In genomic region chr2:33402236-33402635, GRCm38 (mm10) we compare ENCODE assay signal across 8 mouse cellular contexts. TPM values are rescaled to one million over a fixed set of nuclear protein-coding genes. Genes with fewer than 3 reads are reported as not detected.
DNase-seq lines count a peak whose midpoint lies in the region; ATAC-seq and TF ChIP-seq lines count a peak whose summit lies in the region.

No protein-coding gene starts in this region.

- TF ChIP-seq POLR2A in kidney, adult 2 months (IDR thresholded peaks at IDR 0.05; ENCODE audit: low read depth, low read length) = no peak
- TF ChIP-seq POLR2A in liver, adult 2 months (IDR thresholded peaks at IDR 0.05; ENCODE audit: extremely low read depth, insufficient read depth, low read length) = no peak

- TF ChIP-seq CTCF in kidney, adult 2 months (conservative IDR thresholded peaks at IDR 0.05; ENCODE audit: insufficient read depth, insufficient read length, low read depth, low read length) = peak; percentile 80
- TF ChIP-seq CTCF in liver, adult 2 months (IDR thresholded peaks at IDR 0.05; ENCODE audit: low read depth, low read length) = peak; percentile 88

- H3K4me1 ChIP-seq in neural tube, embryonic 15.5 days = peaks cover 11% of the 10 kb centered on the region
- no peaks in the 10 kb centered on the region for H3K4me1 ChIP-seq in kidney, adult 2 months (ENCODE audit: control insufficient read depth, insufficient read depth, low read length)
- H3K4me1 ChIP-seq in liver, adult 2 months (ENCODE audit: control insufficient read depth, insufficient read depth, low read length) = no peaks in the 10 kb centered on the region; the same call in none of the 2 replicates

- no peaks in the 10 kb centered on the region for H3K9me3 ChIP-seq in neural tube, embryonic 15.5 days (replicated peaks)

- 32% methylated on average over 7 of the region's 7 CpGs for WGBS in neural tube, embryonic 15.5 days
- 23% methylated on average over 7 of the region's 7 CpGs for WGBS in kidney, adult 2 months
- WGBS in liver, adult 2 months = 21% methylated on average over 7 of the region's 7 CpGs

- no peak overlapping the region for H3K4me3 ChIP-seq in neural tube, embryonic 15.5 days (replicated peaks)
- H3K4me3 ChIP-seq in kidney, adult 2 months (ENCODE audit: insufficient read depth, low read depth, low read length) = no peak overlapping the region
- no peak overlapping the region for H3K4me3 ChIP-seq in liver, adult 2 months (ENCODE audit: insufficient read depth, low read depth, low read length)

- H3K36me3 ChIP-seq in neural tube, embryonic 15.5 days = no peaks in the 10 kb centered on the region
- no peaks in the 10 kb centered on the region for H3K36me3 ChIP-seq in kidney, adult 2 months (ENCODE audit: control insufficient read depth, insufficient read depth, low read length)
- no peaks in the 10 kb centered on the region for H3K36me3 ChIP-seq in liver, adult 2 months (ENCODE audit: control insufficient read depth, insufficient read depth, low read length)

- DNase-seq in neural tube, embryonic 10.5 days (ENCODE audit: extremely low spot score, low spot score) = peak; percentile 52
- peak; percentile 24 for DNase-seq in brain, embryonic 18.5 days (ENCODE audit: low read depth, low spot score)
- DNase-seq in forelimb bud, embryonic 11.5 days (ENCODE audit: low read depth, low spot score) = peak; percentile 51
- DNase-seq in kidney, adult 2 months = peak; percentile 63
- peak; percentile 46 for DNase-seq in liver, adult 2 months (ENCODE audit: extremely low read depth, low read depth, low spot score)
- peak; percentile 40 for DNase-seq in retina, adult 2 months (ENCODE audit: low read depth, low spot score)
- peak; percentile 59 for DNase-seq in urinary bladder, postnatal 25 days (ENCODE audit: low spot score)

- H3K79me2 ChIP-seq in liver, adult 2 months (ENCODE audit: control insufficient read depth, insufficient read depth, low read length) = no peaks in the 10 kb centered on the region

- no peak overlapping the region for H3K9ac ChIP-seq in neural tube, embryonic 15.5 days (replicated peaks)
- H3K9ac ChIP-seq in liver, adult 2 months (ENCODE audit: low read depth, low read length) = no peak overlapping the region

- H3K27me3 ChIP-seq in neural tube, embryonic 15.5 days (replicated peaks) = no peaks in the 10 kb centered on the region
- H3K27me3 ChIP-seq in kidney, adult 2 months (replicated peaks; ENCODE audit: control insufficient read depth, insufficient read depth, low read length) = no peaks in the 10 kb centered on the region
- H3K27me3 ChIP-seq in liver, adult 2 months (ENCODE audit: control insufficient read depth, insufficient read depth, low read length) = no peaks in the 10 kb centered on the region

- no peak for ATAC-seq in neural tube, embryonic 15.5 days (ENCODE audit: low FRiP score)

- H3K27ac ChIP-seq in neural tube, embryonic 15.5 days (replicated peaks) = no peak overlapping the region
- no peak overlapping the region for H3K27ac ChIP-seq in kidney, adult 2 months (ENCODE audit: insufficient read depth, low read depth, low read length)
- H3K27ac ChIP-seq in liver, adult 2 months (replicated peaks; ENCODE audit: insufficient read depth, low read depth, low read length) = no peak overlapping the region

- no peak overlapping the region for H3K4me2 ChIP-seq in neural tube, embryonic 15.5 days

RNA-seq across cellular contexts. Expression of gene Zbtb34, which starts 28.9 kb away (rescaled TPM):
- 6.8 and 7.0 TPM in 2 replicates for polyA plus RNA-seq in neural tube, embryonic 15.5 days (2015; fragmentation: Nextera tagmentation; extraction: Ambion mirVana)
- polyA plus RNA-seq in kidney, adult 2 months (2012; rRNA removed) = 5.1 and 6.2 TPM in 2 replicates
- 1.9 and 3.1 TPM in 2 replicates for total RNA-seq in liver, adult 2 months (2014; rRNA removed)
- polyA plus RNA-seq in liver, adult 2 months (2012; rRNA removed) = 2.5 and 2.8 TPM in 2 replicates

RNA-seq across cellular contexts. Expression of gene Ralgps1, which starts 30.9 kb away (rescaled TPM):
- polyA plus RNA-seq in neural tube, embryonic 15.5 days (2015; fragmentation: Nextera tagmentation; extraction: Ambion mirVana) = 31.6 and 34.9 TPM in 2 replicates
- 4.9 and 5.6 TPM in 2 replicates for polyA plus RNA-seq in kidney, adult 2 months (2012; rRNA removed)
- 2.6 and 3.6 TPM in 2 replicates for total RNA-seq in liver, adult 2 months (2014; rRNA removed)
- polyA plus RNA-seq in liver, adult 2 months (2012; rRNA removed) = 2.7 and 3.3 TPM in 2 replicates
